Mouse (Mus musculus): ENCODE data around the gene Col9a1. TPM values are rescaled to one million over a fixed set of nuclear protein-coding genes. Genes with fewer than 3 reads are reported as not detected.

The Col9a1 gene
- polyA plus RNA-seq (2012; rRNA removed) = 0.14 and 0.15 TPM in 2 replicates

DNA sequence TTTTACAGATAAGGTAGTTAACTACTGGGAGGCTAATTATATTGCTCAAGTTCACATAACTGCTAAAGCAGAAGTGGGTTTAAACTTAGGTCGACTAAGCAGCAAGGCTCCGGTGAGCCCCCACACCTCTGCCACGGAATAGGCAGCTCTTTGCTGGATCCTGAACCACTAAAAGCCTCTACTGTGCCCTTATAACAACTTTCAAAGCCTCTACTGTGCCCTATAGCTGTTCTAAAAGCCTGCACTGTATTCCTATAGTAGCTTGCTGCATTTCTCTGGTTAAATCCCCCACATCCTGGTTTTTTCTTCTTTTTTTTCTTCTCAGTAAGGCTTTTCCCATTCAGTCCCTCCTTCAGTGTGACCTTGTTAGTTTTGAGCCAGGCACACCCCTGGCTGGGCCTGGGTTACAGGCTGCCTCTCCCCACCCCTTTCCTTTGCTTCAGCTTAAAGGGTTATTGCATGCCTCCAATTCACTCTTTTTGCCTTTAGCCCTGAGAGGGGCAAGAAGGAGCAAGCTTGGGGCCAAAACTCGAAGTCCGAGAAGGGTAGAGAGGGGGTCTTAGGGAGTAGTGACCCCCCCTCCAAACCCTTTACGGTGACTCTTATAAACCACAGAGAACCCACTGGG lies at the start of gene Col9a1:
Gene Col9a1 (plus strand): TSS at position 387 of the 628 bp plus-strand sequence.
- Histone ChIP-seq H3K27me3 (ENCODE audit: control insufficient read depth, insufficient read depth, low read length) (no peaks in the 10 kb centered on the region), H3K4me1 (replicated peaks; ENCODE audit: control insufficient read depth, insufficient read depth, low read length) (no peaks in the 10 kb centered on the region), H3K36me3 (ENCODE audit: control insufficient read depth, insufficient read depth, low read length) (no peaks in the 10 kb centered on the region), H3K4me3 (ENCODE audit: control insufficient read depth, insufficient read depth, low read length) (no peak within 1 kb of the TSS), H3K27ac (ENCODE audit: control insufficient read depth, insufficient read depth, low read length) (no peak within 1 kb of the TSS)
- TF ChIP-seq CTCF (IDR thresholded peaks at IDR 0.05; ENCODE audit: borderline replicate concordance, control insufficient read depth, extremely low read depth, insufficient read depth, low read length, poor library complexity) (no peak), POLR2A (IDR thresholded peaks at IDR 0.05; ENCODE audit: control insufficient read depth, extremely low read depth, insufficient read depth, low read length, poor library complexity) (no peak)
- WGBS = 80% methylated on average over 6 of the region's 6 CpGs
- no peak for DNase-seq

DNA sequence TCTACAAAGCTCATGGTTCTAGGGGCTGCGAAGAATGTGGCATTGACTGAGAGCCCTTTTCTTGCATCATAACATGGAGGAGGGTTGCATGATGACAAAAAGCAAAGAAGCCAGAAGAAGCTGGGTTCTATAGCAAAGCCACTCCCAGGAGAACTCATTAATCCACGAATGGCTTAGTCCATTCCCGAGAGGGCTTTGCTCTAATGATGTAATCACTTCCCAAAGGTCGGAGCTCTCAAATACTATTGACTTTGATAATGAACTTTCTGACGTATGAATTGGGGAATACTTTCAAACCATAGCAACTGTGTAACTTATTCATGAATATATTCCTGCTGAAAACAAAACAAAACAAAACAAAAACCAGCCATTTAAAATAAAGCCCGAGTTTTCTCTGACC lies 49.5 kb upstream of the Col9a1 start:
- Histone ChIP-seq H3K36me3 (ENCODE audit: control insufficient read depth, insufficient read depth, low read length) (no peaks in the 10 kb centered on the region), H3K27ac (ENCODE audit: control insufficient read depth, insufficient read depth, low read length) (no peak overlapping the region), H3K4me3 (ENCODE audit: control insufficient read depth, insufficient read depth, low read length) (no peak overlapping the region), H3K4me1 (replicated peaks; ENCODE audit: control insufficient read depth, insufficient read depth, low read length) (no peaks in the 10 kb centered on the region), H3K27me3 (ENCODE audit: control insufficient read depth, insufficient read depth, low read length) (no peaks in the 10 kb centered on the region)
- no peak for DNase-seq
- TF ChIP-seq CTCF (IDR thresholded peaks at IDR 0.05; ENCODE audit: borderline replicate concordance, control insufficient read depth, extremely low read depth, insufficient read depth, low read length, poor library complexity) (no peak), POLR2A (IDR thresholded peaks at IDR 0.05; ENCODE audit: control insufficient read depth, extremely low read depth, insufficient read depth, low read length, poor library complexity) (no peak)
- WGBS = 80% methylated on average over 6 of the region's 6 CpGs

DNA sequence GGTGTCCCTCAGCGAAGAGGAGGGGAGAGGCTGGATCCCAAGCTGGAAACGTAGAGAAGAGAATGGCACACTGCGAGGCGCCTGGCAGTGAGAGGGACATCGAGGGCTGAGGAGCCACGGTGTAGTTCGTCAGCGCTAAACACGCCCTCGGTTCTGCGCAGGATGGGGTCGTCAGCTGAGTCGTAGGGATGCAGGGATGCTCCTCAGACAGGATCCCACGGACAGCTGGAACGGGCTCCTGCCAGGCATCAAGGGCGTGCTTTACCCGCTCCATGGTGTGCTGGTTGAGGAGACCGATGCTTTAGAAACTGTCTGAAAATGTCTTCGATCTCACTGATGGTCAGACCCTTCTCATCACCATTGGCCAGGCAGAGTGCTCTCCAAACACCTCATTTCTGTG lies 43.6 kb upstream of the Col9a1 start:
- Histone ChIP-seq H3K27ac (ENCODE audit: control insufficient read depth, insufficient read depth, low read length) (no peak overlapping the region), H3K4me1 (replicated peaks; ENCODE audit: control insufficient read depth, insufficient read depth, low read length) (no peaks in the 10 kb centered on the region), H3K27me3 (ENCODE audit: control insufficient read depth, insufficient read depth, low read length) (no peaks in the 10 kb centered on the region), H3K4me3 (ENCODE audit: control insufficient read depth, insufficient read depth, low read length) (no peak overlapping the region), H3K36me3 (ENCODE audit: control insufficient read depth, insufficient read depth, low read length) (no peaks in the 10 kb centered on the region)
- WGBS = 50% methylated on average over 19 of the region's 19 CpGs
- no peak for DNase-seq
- TF ChIP-seq CTCF (IDR thresholded peaks at IDR 0.05; ENCODE audit: borderline replicate concordance, control insufficient read depth, extremely low read depth, insufficient read depth, low read length, poor library complexity) (no peak), POLR2A (IDR thresholded peaks at IDR 0.05; ENCODE audit: control insufficient read depth, extremely low read depth, insufficient read depth, low read length, poor library complexity) (no peak)

DNA sequence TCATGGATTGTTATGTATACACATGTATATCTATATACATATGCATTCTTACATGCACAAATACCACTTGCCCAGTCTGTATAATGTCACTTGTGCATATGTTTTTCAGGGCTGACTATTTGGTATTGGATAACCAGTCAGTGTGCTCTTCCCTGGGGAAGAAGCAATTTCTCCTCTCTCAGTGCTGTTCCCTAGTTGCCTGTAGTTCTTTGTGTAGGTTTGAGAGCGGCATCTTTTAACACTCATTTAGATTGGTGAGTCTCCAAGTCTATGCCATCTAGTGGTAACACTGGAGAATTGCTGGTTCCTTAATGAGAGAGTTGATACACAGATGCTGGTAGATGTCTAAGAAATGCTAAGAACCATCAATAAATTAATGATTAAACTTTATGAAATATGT lies 42.6 kb upstream of the Col9a1 start:
- no peaks in the 10 kb centered on the region for H3K36me3 ChIP-seq (ENCODE audit: control insufficient read depth, insufficient read depth, low read length)
- 2% methylated on average over 1 of the region's 1 CpGs for WGBS
- H3K4me3 ChIP-seq (ENCODE audit: control insufficient read depth, insufficient read depth, low read length) = no peak overlapping the region
- H3K27ac ChIP-seq (ENCODE audit: control insufficient read depth, insufficient read depth, low read length) = no peak overlapping the region
- DNase-seq = no peak
- no peaks in the 10 kb centered on the region for H3K4me1 ChIP-seq (replicated peaks; ENCODE audit: control insufficient read depth, insufficient read depth, low read length)
- H3K27me3 ChIP-seq (ENCODE audit: control insufficient read depth, insufficient read depth, low read length) = no peaks in the 10 kb centered on the region
- TF ChIP-seq POLR2A (IDR thresholded peaks at IDR 0.05; ENCODE audit: control insufficient read depth, extremely low read depth, insufficient read depth, low read length, poor library complexity) (no peak), CTCF (IDR thresholded peaks at IDR 0.05; ENCODE audit: borderline replicate concordance, control insufficient read depth, extremely low read depth, insufficient read depth, low read length, poor library complexity) (no peak)

DNA sequence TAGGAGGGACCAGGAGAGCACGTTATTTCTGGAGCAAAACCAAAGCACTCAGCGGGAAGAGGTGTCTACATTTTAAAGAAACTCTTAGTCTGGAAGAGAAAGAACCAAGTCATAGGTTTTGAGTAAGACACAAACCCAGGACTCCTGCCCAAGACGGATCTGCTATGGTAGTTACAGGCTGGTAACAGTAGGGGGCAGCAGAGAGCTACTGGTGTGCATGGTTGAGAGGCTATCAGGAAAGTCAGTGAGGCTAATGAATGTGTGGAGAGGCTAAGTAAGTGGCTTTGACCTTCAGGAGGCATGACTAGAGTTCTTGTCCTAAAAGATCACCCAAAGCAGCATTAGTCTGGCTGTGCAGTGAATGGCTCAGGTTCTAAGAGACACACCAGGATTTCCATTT lies 40.3 kb upstream of the Col9a1 start:
- DNase-seq = peak; percentile 43
- Histone ChIP-seq H3K27me3 (ENCODE audit: control insufficient read depth, insufficient read depth, low read length) (no peaks in the 10 kb centered on the region), H3K27ac (ENCODE audit: control insufficient read depth, insufficient read depth, low read length) (no peak overlapping the region), H3K36me3 (ENCODE audit: control insufficient read depth, insufficient read depth, low read length) (no peaks in the 10 kb centered on the region), H3K4me3 (ENCODE audit: control insufficient read depth, insufficient read depth, low read length) (no peak overlapping the region), H3K4me1 (replicated peaks; ENCODE audit: control insufficient read depth, insufficient read depth, low read length) (no peaks in the 10 kb centered on the region)
- 8% methylated on average over 3 of the region's 3 CpGs for WGBS
- TF ChIP-seq CTCF (IDR thresholded peaks at IDR 0.05; ENCODE audit: borderline replicate concordance, control insufficient read depth, extremely low read depth, insufficient read depth, low read length, poor library complexity) = no peak
- TF ChIP-seq POLR2A (IDR thresholded peaks at IDR 0.05; ENCODE audit: control insufficient read depth, extremely low read depth, insufficient read depth, low read length, poor library complexity) = no peak

DNA sequence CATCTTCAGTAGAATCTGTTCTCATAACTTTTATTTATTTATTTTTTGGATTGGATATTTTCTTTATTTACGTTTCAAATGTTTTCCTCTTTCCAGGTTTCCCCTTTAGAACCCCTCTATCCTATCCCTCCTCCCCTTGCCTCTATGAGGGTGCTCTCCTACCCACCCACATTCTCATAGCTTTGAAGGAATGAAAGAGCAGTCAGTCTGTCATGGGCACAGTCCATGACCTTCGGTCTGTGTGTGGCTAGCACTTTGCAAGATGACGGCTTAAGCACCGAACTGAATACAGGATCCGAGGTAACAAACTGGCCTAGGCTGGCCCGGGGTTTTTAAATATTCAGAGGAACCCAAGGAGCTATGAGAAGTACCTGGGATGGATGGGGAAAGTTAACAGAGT lies 36.9 kb upstream of the Col9a1 start:
- Histone ChIP-seq H3K4me3 (ENCODE audit: control insufficient read depth, insufficient read depth, low read length) (no peak overlapping the region), H3K4me1 (replicated peaks; ENCODE audit: control insufficient read depth, insufficient read depth, low read length) (no peaks in the 10 kb centered on the region), H3K27ac (ENCODE audit: control insufficient read depth, insufficient read depth, low read length) (no peak overlapping the region), H3K36me3 (ENCODE audit: control insufficient read depth, insufficient read depth, low read length) (no peaks in the 10 kb centered on the region), H3K27me3 (ENCODE audit: control insufficient read depth, insufficient read depth, low read length) (no peaks in the 10 kb centered on the region)
- TF ChIP-seq CTCF (IDR thresholded peaks at IDR 0.05; ENCODE audit: borderline replicate concordance, control insufficient read depth, extremely low read depth, insufficient read depth, low read length, poor library complexity) (no peak), POLR2A (IDR thresholded peaks at IDR 0.05; ENCODE audit: control insufficient read depth, extremely low read depth, insufficient read depth, low read length, poor library complexity) (no peak)
- DNase-seq = no peak
- 90% methylated on average over 6 of the region's 6 CpGs for WGBS

DNA sequence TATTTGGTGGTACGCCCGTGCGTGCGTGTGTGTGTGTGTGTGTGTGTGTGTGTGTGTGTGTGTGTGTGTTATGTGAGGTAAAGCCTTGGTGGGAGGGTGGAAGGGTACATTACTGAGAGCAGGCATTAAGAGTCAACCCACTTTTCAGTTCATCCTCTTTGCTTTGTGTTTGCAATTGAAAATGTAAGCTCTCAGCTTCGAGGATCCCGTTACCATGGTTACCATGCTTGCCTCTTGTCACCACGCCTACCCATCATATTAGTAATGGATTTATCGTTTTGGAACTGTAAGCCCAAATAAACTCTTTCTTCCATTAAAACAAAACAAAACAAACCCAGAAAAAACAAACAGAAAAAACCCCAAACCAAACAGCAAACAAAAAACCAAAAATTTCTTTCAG lies 33.9 kb upstream of the Col9a1 start:
- Histone ChIP-seq H3K36me3 (ENCODE audit: control insufficient read depth, insufficient read depth, low read length) (no peaks in the 10 kb centered on the region), H3K27ac (ENCODE audit: control insufficient read depth, insufficient read depth, low read length) (no peak overlapping the region), H3K27me3 (ENCODE audit: control insufficient read depth, insufficient read depth, low read length) (no peaks in the 10 kb centered on the region), H3K4me1 (replicated peaks; ENCODE audit: control insufficient read depth, insufficient read depth, low read length) (no peaks in the 10 kb centered on the region), H3K4me3 (ENCODE audit: control insufficient read depth, insufficient read depth, low read length) (no peak overlapping the region)
- no peak for DNase-seq
- 89% methylated on average over 8 of the region's 8 CpGs for WGBS
- TF ChIP-seq CTCF (IDR thresholded peaks at IDR 0.05; ENCODE audit: borderline replicate concordance, control insufficient read depth, extremely low read depth, insufficient read depth, low read length, poor library complexity) (no peak), POLR2A (IDR thresholded peaks at IDR 0.05; ENCODE audit: control insufficient read depth, extremely low read depth, insufficient read depth, low read length, poor library complexity) (no peak)
